Mouse (Mus musculus): Measurements from ENCODE around the gene Klhl5. TPM values are rescaled to one million over a fixed set of nuclear protein-coding genes. Genes with fewer than 3 reads are reported as not detected.
A peak's percentile ranks its signal among the peaks of the same experiment; 100 is the strongest.

Klhl5 gene
- polyA plus RNA-seq, 1 experiment from 2014 or later = 72.0 TPM

DNA sequence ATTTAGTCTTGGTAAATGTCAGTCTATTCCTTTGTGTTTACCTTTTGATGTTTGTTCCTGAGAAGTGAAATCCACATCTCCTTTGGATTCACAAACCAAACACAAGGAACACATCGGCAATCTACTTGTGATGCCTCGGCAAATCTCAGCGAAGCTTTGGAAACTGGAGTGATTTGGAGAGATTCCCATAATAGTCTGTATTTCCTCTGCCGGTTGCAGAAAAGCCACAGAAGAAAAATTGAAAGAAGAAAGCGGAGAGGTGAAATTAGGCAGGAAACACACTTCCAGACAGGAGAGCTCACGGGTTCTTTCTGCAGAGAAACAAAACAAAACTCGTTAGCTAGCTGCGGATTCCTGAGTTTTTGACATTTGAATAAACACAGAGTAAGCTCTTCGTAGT, 27.5 kb upstream of the Klhl5 start:
- WGBS = 16% methylated on average over 9 of the region's 9 CpGs
- ATAC-seq = no peak
- Histone ChIP-seq H3K36me3 (ENCODE audit: insufficient read depth, low read length) (no peaks in the 10 kb centered on the region), H3K9me3 (ENCODE audit: low read length) (no peaks in the 10 kb centered on the region), H3K4me1 (ENCODE audit: insufficient read depth, low read depth, low read length) (no peaks in the 10 kb centered on the region), H3K4me3 (ENCODE audit: low read depth, low read length) (peak overlapping the region; percentile 10; the same call in 1 of the 2 replicates), H3K9ac (replicated peaks; ENCODE audit: low read depth) (no peak overlapping the region), H3K27me3 (replicated peaks; ENCODE audit: insufficient read depth, low read length) (no peaks in the 10 kb centered on the region), H3K4me2 (replicated peaks; ENCODE audit: low read depth, low read length) (peak overlapping the region; percentile 0; the same call in 1 of the 2 replicates), H3K27ac (ENCODE audit: low read length) (no peak overlapping the region)
- TF ChIP-seq EP300 (IDR thresholded peaks at IDR 0.05) (no peak), CTCF (IDR thresholded peaks at IDR 0.05) (no peak)
- DNase-seq (ENCODE audit: low spot score) = peak; percentile 52

DNA sequence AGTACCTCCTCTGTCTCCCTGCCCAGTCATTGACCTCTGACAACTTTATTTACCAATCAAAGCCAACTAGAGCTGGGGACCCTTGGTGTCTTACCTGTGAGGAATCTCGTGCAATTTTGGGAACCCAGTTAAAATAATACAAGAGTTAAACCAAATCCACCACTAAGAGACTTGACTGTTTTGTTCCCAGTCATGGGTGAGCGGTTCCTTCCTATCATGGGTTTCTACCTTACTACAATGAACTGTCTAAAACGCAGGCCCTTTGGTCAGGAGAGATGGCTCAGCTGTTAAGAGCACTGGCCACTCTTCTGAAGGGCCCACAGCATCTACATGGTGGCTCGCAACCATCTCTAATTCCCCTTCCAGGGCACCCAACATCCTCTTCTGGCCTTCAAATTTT, 25.5 kb upstream of the Klhl5 start:
- H3K4me1 ChIP-seq (ENCODE audit: insufficient read depth, low read depth, low read length) = no peaks in the 10 kb centered on the region

DNA sequence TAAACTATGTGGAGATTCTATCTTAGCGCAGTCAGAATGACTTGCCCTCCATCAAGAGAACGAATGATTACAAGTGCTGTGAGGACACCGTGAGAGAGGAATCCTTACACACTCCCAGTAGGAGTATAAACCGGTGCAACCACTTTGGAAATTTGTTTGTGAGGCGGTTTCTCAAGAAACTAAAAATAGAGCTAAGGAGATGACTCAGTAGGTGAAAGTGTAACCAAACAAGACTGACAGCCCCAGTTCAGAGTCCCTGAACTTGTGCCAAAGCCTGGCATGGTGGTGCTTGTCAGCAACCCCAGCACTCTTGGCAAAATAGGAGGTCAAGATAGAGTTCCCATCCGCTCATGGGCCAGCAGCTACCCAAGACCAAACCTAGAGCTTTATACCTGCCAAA, 20.8 kb upstream of the Klhl5 start:
- Histone ChIP-seq H3K4me3 (ENCODE audit: low read depth, low read length) (no peak overlapping the region), H3K9me3 (ENCODE audit: low read length) (no peaks in the 10 kb centered on the region), H3K36me3 (ENCODE audit: insufficient read depth, low read length) (no peaks in the 10 kb centered on the region), H3K4me1 (ENCODE audit: insufficient read depth, low read depth, low read length) (no peaks in the 10 kb centered on the region), H3K27ac (ENCODE audit: low read length) (no peak overlapping the region), H3K27me3 (replicated peaks; ENCODE audit: insufficient read depth, low read length) (no peaks in the 10 kb centered on the region), H3K9ac (replicated peaks; ENCODE audit: low read depth) (no peak overlapping the region), H3K4me2 (replicated peaks; ENCODE audit: low read depth, low read length) (no peak overlapping the region)
- 41% methylated on average over 6 of the region's 6 CpGs for WGBS
- TF ChIP-seq EP300 (IDR thresholded peaks at IDR 0.05) = peak; percentile 71
- no peak for TF ChIP-seq CTCF (IDR thresholded peaks at IDR 0.05)
- DNase-seq (ENCODE audit: low spot score) = peak; percentile 84
- ATAC-seq = peak; percentile 77

More for the DNA sequence above, 25.5 kb upstream of the Klhl5 start:
- DNase-seq (ENCODE audit: low spot score) (no peak), ATAC-seq (no peak)
- no peaks in the 10 kb centered on the region for H3K9me3 ChIP-seq (ENCODE audit: low read length)
- no peak overlapping the region for H3K4me3 ChIP-seq (ENCODE audit: low read depth, low read length)
- TF ChIP-seq CTCF (IDR thresholded peaks at IDR 0.05) = no peak
- no peak for TF ChIP-seq EP300 (IDR thresholded peaks at IDR 0.05)
- H3K9ac ChIP-seq (replicated peaks; ENCODE audit: low read depth) = no peak overlapping the region
- no peak overlapping the region for H3K4me2 ChIP-seq (replicated peaks; ENCODE audit: low read depth, low read length)
- no peaks in the 10 kb centered on the region for H3K27me3 ChIP-seq (replicated peaks; ENCODE audit: insufficient read depth, low read length)
- no peak overlapping the region for H3K27ac ChIP-seq (ENCODE audit: low read length)
- H3K36me3 ChIP-seq (ENCODE audit: insufficient read depth, low read length) = no peaks in the 10 kb centered on the region
- 84% methylated on average over 4 of the region's 4 CpGs for WGBS

DNA sequence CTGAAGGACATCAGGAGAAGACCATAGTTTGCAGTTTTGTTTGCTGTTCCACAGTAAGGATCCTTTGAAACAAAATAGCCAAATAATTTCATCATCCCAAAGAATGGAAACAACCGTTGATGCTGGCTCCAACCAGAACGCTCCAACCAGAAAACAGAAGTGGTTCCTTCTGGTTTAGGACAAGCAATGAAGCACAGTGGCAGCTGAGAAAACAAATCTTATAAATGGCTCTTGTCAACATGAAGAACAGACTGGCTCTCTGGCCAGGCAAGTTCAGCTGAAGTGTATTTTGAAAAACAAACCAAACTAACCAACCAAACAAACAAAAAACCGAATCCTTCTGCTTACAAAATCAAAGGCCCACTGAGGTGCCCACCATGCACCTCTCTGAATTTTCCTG, 17.6 kb upstream of the Klhl5 start:
- no peaks in the 10 kb centered on the region for H3K9me3 ChIP-seq (ENCODE audit: low read length)
- no peak overlapping the region for H3K4me2 ChIP-seq (replicated peaks; ENCODE audit: low read depth, low read length)
- no peak overlapping the region for H3K9ac ChIP-seq (replicated peaks; ENCODE audit: low read depth)
- H3K36me3 ChIP-seq (ENCODE audit: insufficient read depth, low read length) = no peaks in the 10 kb centered on the region
- no peak for TF ChIP-seq EP300 (IDR thresholded peaks at IDR 0.05)
- TF ChIP-seq CTCF (IDR thresholded peaks at IDR 0.05) = no peak
- DNase-seq (ENCODE audit: low spot score) (no peak), ATAC-seq (no peak)
- 51% methylated on average over 3 of the region's 3 CpGs for WGBS
- no peaks in the 10 kb centered on the region for H3K27me3 ChIP-seq (replicated peaks; ENCODE audit: insufficient read depth, low read length)
- H3K4me3 ChIP-seq (ENCODE audit: low read depth, low read length) = no peak overlapping the region
- H3K27ac ChIP-seq (ENCODE audit: low read length) = no peak overlapping the region
- H3K4me1 ChIP-seq (ENCODE audit: insufficient read depth, low read depth, low read length) = no peaks in the 10 kb centered on the region; the same call in 1 of the 2 replicates

DNA sequence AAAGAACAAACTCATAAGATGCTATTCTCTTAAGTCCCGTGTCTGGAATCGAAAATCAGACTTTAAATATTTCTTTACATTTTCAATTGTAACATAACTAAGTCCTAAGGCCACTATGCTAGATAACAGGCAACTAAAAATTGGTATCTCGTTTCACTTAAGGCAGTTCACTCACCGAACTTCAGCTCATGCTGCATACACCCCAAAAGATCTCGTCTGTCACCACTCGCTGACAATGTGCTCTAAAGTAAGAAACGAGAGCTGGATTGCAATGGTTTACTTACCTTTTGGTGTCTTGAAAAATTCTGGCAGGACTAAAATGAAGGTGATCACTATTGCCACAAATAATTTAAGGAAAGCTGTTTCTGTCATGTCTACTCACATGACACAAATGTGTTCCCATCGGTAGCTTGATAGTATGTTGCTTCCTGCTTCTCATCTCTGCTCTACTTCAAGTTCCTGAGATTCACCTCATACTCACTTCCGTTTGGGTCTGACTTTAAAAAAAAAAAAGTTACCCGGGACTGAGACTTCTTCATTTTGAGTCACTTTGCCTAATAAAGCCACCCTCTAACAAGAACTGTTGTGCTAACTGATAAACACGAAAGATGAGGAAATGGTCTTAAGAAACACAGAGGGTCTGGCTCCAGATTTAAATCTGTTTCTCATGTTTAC, 16.0 kb upstream of the Klhl5 start:
- Histone ChIP-seq H3K4me3 (ENCODE audit: low read depth, low read length) (peak overlapping the region; percentile 8; the same call in 1 of the 2 replicates), H3K4me1 (ENCODE audit: insufficient read depth, low read depth, low read length) (no peaks in the 10 kb centered on the region; the same call in 1 of the 2 replicates), H3K9ac (replicated peaks; ENCODE audit: low read depth) (no peak overlapping the region), H3K27ac (ENCODE audit: low read length) (peak overlapping the region; percentile 69), H3K9me3 (ENCODE audit: low read length) (no peaks in the 10 kb centered on the region), H3K36me3 (ENCODE audit: insufficient read depth, low read length) (no peaks in the 10 kb centered on the region), H3K4me2 (replicated peaks; ENCODE audit: low read depth, low read length) (peak overlapping the region; percentile 33; the same call in 1 of the 2 replicates), H3K27me3 (replicated peaks; ENCODE audit: insufficient read depth, low read length) (no peaks in the 10 kb centered on the region)
- DNase-seq (ENCODE audit: low spot score) = peak; percentile 67
- no peak; the same call in 1 of the 2 replicates for ATAC-seq
- TF ChIP-seq EP300 (IDR thresholded peaks at IDR 0.05) = no peak
- TF ChIP-seq CTCF (IDR thresholded peaks at IDR 0.05) = no peak
- 50% methylated on average over 11 of the region's 11 CpGs for WGBS

DNA sequence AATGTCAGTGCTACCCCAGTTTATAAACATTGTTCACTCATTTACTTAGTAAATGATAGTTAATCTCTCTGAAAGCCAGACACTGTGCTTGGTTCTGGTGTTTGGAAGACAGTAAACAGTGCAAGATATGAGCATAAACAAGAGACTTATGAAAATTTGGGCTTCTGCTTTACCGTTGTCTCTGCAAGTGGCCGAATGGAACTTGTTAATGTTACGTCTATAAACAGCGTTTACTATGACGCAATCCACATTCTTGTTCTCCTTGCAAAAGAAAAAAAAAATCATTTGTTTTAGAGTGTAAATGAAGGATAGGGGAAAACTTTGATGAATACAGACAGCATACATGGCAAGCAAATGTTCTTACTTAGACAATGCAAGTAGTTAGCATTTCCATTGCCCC, 15.4 kb upstream of the Klhl5 start, which contains the start of gene Tmem156:
Gene Tmem156 (minus strand): TSS at position 212 of the 400 bp plus-strand sequence.
- ATAC-seq (peak; percentile 18), DNase-seq (ENCODE audit: low spot score) (peak; percentile 86)
- no peaks in the 10 kb centered on the region for H3K9me3 ChIP-seq (ENCODE audit: low read length)
- no peak for TF ChIP-seq CTCF (IDR thresholded peaks at IDR 0.05)
- 0 out of 2 replicates have a peak, but pooled peaks have one; percentile 8 for TF ChIP-seq EP300 (IDR thresholded peaks at IDR 0.05)
- H3K4me3 ChIP-seq (ENCODE audit: low read depth, low read length) = peak within 1 kb of the TSS; percentile 8; the same call in 1 of the 2 replicates
- H3K27ac ChIP-seq (ENCODE audit: low read length) = peak within 1 kb of the TSS; percentile 69
- H3K27me3 ChIP-seq (replicated peaks; ENCODE audit: insufficient read depth, low read length) = no peaks in the 10 kb centered on the region
- 14% methylated on average over 5 of the region's 5 CpGs for WGBS
- no peaks in the 10 kb centered on the region for H3K36me3 ChIP-seq (ENCODE audit: insufficient read depth, low read length)
- no peak within 1 kb of the TSS for H3K9ac ChIP-seq (replicated peaks; ENCODE audit: low read depth)
- H3K4me1 ChIP-seq (ENCODE audit: insufficient read depth, low read depth, low read length) = no peaks in the 10 kb centered on the region; the same call in 1 of the 2 replicates
- peak within 1 kb of the TSS; percentile 33; the same call in 1 of the 2 replicates for H3K4me2 ChIP-seq (replicated peaks; ENCODE audit: low read depth, low read length)
